Mouse (Mus musculus): ENCODE measurements around the gene Ralgps2. TPM values are rescaled to one million over a fixed set of nuclear protein-coding genes. Genes with fewer than 3 reads are reported as not detected.
A peak's percentile ranks its signal among the peaks of the same experiment; 100 is the strongest.

Gene Ralgps2
- total RNA-seq, 2 experiments from 2014 or later = 24.8 to 25.5 TPM

DNA sequence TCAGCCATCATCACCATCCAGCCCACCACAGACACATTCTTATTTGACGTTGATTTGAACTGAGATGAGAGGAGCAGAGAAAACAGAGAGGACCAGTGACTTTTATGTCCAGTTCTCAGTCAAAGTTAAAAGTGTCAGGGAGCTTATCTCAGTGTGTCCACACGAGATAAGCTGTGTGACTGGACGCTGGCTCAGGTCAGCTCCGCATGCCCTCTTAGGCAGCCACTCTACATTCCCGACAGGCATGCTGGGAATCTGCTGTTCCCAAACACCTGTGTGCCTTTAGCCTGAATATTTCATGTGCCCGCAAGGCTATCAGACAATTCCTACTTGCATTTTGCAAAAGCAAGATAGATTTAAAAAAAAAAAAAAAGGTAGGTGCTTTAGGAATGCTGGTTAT, 125.9 kb downstream of the Ralgps2 start:
- DNase-seq = no peak

DNA sequence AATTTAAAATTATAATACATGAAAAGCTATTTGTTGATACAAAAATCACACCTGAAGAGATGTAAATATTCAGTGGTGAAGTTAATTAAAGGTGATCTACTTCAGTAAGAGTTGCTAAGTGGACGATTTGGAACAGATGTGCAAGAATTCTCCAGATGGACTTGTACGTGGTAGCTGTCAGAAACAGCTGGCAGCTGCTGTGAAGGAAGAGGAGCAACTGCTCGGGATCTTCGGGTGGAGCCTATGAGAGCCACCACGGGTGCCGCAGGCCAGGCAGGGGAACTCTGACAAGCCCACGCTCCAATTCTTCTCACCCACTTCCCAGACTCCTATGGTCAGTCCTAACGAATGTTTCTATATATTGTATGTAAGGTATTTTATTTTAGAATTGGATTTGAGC, 126.7 kb downstream of the Ralgps2 start:
- DNase-seq = no peak

DNA sequence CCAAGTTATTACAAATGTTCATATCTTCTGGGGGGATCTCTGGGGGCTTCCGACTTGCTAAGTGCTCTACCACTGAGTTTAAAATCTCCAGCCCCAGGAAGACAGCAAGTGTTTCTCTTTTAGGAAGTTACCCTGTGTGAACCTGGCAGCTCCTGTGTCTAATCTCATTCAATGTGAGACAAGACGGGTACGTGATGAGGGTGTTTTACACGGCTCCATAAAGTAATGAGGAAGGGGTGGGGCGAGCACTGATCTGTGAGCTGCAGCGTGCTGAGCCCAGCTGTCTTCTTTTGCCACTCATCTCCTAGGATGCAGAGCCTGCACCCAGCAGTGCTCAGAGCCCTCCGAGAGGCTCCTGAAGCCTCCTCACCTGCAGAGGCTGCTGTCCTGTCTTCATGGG, 127.5 kb downstream of the Ralgps2 start:
- DNase-seq = no peak

DNA sequence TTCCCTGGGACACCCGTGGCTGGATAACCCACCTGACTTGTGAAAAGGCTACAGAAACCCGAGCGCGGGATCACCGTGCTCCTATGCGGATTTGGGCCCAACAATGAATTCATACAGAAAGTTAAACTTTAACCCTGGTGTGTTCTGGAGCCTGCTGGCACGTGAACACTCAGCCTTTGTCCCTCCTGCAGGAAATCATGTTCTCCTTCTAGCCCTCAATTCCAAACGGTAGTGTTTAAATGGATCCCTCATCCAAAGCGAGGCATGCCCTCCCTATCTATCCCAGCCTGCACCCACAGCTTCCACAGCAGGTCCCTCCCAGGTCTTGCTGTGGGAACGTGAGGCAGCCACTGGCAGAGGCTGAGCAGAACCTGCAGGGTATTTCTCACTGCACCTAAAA, 131.1 kb downstream of the Ralgps2 start:
- DNase-seq = no peak

DNA sequence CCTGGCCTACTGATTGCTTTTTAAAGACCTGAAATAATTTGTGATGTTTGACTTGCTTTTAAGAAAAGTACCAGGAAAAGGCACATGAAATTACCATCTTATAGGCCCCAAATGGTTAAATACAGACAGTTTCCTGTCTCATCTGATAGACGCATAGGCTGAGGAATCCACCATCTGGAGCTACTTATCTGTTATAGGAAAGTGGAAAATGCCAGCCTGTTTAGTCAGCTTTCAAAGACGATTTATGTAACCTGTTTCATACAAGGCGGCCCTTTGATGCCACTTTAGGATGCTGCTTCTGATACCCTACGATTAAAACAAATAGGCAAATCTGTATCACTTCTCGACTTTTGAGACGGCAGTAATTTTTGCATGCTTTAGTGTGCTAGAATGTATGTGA, 138.2 kb downstream of the Ralgps2 start:
- DNase-seq = no peak

DNA sequence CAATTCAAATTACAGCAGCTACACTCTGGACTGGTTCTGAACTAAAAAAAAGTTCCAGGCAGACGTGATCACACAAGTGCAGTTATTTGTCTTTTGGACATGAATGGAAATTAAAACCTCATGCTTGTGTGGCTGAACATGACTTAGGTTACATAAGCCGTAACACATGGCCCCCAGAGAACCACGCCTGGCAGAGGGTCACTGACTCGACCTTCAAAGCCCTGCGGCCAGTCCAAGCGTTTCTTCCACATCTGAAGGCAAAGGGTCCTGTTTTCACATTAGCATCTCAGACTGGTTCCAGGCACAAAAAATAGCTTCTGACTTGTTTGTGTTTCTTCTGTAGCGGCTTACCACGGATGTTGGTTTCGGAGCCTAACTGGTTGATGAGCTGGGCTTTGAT, 143.2 kb downstream of the Ralgps2 start:
- DNase-seq = no peak

DNA sequence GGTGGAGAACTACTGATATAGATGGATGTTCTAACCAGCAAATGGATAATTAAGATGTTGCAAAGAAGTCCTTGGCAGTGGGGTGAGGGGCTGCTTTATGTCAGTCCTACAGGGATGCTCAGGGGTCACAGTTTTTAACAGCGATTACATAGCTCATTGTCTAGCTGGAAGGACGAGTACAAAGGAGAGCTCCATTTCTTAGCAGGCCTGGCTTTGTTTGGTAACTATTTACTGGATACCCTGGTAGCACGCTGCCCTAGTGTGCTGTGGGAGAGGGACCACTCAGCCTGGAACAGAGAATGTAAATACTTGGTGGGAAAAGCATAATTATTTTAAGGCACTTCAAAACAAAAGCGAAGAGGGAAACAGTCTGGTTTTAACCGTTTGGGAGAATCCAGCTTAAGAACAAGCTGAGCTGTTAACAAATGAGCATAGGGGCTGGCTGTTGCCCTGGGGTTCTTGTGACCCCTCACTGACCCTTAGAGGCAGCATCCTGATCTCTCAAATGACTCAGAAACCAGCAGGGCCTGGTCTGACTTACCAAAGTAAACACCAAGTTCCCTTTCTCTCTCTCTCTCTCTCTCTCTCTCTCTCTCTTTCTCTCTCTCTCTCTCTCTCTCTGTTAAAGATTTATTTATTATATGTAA, 149.5 kb downstream of the Ralgps2 start:
- DNase-seq = no peak

DNA sequence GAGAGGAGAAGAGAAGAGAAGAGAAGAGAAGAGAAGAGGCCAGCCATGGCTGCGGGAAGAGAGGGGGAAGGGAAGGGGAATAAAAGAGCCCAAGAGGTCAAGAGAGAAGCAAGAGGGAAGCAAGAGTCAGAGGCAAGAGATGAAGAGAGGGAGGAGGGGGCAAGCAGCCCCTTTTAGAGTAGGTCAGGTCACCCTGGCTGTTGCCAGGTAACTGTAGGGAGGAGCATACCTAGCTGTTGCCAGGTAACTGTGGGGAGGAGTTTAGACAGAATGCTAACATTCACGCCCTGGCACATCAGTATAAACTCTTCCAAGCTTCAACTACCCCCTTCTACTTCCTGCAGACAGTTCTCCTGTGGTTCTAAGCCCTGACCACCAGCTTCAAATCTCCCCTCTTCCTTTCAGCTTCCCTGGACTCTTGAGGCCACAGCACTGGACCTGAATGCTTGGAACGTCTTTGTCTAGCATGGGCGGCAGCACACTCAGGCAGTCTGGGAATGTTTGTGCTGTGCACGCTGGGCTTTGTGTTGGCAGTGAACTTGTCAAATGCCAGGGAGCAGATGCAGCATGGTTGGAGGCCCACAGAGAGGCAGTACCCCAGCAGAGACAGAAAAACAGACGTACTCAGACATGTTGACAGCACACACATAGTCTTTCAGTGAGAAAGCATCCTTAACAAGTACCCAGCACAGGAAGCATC, 152.1 kb downstream of the Ralgps2 start:
- DNase-seq = no peak

DNA sequence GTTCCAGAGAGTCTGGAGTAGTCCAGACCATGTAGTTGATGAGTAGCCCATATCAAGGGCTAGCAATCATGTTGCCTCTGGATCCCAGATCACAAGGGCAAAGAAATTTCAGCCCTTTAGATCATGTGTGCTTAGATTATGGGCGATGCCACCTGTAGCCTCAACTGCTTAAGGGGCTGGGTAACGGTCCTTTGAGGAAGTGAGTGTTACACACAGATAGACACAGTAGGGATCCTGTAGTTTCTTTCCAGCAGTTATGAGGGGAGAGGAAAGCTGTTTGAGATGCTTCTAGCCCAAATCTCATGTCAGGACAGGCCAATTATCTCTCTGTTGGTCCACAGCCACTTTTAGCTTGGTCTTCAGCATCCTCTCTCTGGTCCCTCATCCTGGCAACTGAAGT, 153.4 kb downstream of the Ralgps2 start:
- DNase-seq = no peak

DNA sequence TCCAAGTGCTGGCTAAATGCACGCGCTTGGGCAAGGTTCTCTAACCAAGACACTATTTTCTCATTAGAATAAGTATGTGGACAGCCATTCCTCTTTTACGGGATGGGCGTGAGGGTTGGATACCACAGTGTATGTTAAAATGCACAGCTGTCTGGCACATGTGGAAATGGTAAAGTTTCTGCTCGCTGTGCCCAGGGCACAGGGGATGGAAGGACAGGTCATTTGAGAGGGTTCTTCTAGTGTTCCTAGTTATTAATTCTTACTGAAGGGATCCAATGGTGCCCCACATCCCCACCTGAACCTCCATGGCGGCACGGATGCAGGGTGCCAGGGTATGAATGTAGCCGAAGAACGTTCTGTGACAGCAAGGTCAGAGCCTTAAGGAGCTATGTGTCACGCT, 154.5 kb downstream of the Ralgps2 start:
- no peak for DNase-seq

DNA sequence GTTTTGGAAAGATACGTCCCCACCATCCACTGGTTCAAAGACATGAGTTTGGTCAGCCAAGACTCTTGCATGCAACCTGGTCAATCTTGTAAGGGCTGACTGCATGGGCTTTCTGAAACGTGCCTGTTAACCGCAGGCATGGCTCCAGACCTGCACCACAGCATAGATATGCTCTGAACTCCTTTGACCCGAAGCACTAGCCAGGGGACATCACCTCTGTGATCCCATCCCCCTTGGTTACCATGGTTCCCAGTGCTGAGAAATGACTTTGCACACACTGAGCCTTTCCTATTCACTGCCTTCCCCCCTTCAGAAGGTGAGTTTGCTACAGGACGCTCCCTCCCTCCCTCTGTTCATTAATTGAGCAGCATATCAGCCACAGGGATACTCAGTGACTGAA, 155.3 kb downstream of the Ralgps2 start:
- DNase-seq = no peak

DNA sequence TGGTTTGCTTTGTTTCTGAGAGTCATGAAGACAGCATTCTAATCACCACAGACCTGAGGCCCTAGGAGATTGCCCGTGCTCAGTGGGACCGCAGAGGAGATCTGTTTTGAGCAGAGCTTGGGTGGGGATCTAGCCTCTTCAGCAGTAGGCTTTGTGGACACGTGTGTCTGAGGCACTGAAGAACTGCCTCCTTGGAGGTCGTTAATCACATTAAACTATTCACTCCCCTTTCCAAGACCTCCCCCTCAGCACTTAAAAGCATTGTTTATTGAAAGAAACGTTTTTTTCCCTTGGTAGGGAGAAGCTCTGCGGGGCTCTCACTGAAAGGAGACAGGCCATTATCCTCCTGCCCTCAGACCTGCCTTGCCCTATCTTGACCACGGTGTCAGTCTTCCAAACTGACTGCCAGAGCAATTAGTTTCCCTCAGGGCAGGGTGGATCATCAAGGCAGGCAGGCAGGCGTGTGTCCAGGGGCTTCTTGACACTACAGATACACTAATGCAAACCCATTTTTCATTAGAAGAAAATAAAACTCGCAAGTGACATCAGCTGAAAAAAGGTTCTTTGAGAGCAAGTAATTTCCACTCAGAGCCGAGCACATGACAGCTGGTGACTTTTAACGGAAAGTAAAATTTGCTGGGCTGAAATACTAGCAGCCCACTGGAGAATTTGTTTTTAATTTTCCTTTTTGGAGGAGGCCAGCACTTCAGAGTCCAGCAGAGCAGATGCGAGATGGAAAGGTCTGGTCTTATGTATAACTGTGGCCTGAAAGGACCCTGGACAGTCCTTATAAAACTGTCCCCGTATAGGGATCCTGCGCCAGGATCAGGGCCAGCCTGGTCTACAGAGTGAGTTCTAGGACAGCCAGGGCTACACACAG, 157.2 kb downstream of the Ralgps2 start:
- DNase-seq = no peak

DNA sequence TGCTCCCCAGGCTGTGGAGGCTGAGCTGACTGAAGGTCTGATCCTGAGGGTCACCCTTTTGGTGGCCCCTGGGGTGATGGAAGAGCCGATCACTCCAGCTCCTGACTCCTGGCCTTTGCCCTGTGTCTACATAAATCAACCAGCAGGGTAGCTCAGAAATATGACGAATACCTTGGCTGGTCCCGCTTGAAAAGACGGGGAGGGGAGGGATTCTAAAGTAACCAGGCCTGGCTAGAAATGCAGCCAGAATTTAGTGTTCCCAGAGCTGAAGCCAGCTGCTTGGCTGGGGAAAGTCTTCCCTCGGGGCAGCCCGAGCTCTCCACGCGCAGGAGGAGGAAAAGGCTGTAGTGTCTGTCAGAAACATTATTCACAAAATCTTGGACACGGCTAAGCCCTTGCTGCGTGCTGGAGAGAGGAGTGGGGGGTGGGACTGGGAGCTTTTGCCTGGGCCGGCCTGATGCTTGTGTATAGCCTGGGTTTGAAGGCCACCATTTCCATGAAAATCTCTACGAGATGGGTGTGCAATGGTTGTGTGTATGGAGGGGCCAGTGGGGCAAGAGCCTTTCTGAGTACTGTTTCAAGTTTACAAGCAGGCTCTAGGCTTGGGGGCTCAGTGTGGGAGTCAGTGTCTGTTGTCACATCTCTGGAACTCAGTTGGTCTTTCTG, 158.2 kb downstream of the Ralgps2 start:
- DNase-seq = peak; percentile 65

DNA sequence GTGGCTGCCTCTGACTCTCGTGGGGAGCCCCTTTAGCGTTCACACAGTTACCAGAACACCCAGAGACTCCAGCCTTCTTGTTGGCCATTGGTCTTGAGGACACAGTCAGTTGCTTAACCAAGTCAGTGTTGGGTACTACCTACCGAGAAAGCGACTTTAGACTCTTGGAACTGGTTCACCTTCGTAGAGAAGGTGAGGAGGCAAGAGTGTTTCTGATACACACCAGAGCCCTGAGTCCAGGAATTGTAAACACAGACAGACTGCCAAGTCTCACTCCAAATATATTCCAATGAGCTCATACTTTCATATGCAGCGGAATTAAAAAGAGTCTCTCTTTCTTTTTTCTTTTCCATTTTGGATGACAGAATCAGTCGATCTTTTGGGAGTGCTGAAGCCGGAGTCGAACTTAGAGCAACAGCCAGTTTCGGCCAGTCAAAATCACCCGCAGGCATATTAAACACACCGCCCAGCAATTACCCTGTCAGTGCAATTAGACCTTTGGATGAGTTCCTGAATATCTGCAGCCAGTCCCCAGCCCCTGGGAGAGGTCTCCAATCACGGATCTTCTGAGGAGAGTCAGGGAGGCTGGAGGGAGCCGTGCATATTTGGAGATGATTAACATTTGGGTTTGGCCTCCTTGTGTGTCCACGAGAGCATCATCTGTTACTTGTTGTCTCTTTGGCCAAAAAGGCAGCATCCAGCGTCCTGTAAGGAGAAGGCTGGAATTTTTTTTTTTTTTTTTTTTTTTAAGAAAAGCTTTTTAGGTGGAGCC, 159.0 kb downstream of the Ralgps2 start:
- no peak for DNase-seq

DNA sequence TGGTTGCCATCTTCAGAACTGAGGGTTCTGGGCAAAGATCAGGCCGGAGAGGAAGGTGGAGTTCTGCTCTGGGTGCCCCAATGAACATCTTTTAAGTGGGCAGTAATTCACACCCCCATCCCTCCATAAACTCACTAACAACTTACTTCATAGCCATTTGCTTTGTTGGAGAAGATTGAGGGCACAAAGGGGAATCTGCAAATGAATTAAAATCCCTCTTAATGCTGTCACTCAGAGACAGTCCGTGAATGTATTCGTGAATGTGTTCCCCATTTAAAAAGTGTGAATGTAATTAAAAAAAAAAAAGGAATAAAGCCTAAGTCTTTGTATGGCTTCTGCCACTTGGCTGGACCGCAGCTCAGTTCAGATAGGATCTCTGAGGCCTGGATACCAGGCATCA, 159.8 kb downstream of the Ralgps2 start:
- DNase-seq = no peak

DNA sequence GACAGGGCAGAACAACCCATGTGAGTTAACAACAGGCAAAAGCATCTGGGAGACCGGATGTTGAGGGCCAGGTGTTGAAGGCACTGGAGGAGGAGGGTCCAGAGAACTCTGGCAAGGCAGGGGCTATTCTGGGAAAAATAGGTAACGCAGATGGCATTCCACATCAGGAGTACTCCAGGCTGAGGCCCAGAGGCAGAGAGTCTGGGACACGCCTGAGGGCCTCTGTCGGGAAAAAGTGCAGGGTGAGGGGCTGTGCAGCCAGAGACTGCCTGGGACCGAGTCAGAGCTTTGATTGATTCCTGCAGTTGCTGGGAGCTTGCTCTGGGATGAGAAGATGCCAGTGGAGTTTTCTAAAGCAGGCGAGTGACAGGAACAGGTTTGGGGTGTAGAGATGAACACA, 160.4 kb downstream of the Ralgps2 start:
- DNase-seq = no peak

DNA sequence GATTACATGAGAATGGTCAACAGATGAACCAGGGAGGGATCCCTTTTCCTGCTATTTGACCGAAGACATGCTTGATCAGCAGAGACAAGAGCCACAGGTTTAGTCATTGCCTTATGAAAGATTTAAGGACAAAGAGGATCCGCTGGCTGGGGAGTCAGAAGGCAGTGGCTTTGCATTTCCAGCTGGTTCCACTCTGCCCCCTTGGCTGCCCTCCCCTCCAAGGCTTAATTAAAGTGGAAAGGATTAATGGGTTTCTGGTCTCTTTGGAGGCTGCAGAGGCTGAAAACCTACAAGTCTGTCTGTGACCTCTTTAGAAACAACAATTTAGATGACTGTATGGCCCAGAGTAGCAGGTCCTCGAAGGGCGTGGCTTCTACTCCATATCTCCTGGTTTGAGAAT, 161.5 kb downstream of the Ralgps2 start:
- no peak for DNase-seq

DNA sequence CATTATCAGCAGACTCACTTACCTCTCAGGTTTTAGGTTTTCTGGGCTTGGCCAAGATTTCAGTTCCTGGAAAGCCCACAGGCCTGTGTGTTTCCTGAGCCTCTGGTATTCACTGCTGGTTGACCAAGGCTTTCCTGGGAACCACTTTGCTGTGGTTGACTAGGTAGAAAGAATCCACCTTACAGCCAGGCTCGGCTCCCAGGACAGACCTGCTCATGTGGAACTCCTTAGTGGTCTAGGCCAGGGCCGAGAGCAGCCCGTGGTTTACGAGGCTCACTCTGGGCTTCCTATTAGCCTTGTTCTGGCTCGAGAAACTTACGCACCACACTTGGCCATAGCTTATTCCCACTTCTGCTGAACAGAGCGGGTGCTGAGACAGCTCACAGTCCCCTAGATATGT, 163.4 kb downstream of the Ralgps2 start:
- no peak for DNase-seq

DNA sequence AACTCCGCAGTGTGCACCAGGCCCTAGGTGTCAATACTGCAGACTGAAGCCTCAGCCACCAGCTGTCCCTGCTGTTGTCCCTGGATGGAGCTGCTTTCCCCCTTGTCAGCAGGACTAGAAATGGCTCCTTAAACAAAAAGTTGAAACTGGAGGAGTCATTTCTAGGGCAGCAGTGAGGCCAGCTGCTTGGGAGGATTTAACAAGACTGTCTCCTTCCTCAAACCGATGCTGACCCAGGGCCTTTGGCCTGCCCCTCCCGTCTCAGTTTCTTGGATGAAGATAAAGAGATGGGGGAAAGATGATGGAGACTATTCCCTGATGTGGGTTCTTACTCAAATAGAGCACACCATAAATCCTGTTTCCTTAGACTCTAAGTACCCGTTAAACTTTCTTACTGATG, 164.2 kb downstream of the Ralgps2 start:
- no peak for DNase-seq

DNA sequence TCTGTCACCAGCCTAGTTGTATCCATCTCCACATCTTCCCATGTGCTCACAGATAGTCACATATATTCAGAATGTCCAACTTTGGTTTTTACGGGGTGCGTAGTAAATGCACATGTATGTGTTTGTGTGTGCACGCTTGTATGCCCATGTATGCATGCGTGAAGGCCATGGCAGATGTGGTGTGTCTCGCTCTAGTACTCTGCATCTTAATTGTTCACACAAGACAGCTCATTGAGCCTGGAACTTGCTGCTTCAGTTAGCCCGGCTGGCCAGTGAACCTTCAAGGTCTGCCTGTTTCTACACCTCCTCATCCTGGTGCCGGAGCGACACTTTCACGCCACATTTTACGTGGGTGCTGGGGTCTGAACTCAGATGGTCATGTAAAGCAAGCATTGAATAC, 168.6 kb downstream of the Ralgps2 start:
- DNase-seq = no peak

DNA sequence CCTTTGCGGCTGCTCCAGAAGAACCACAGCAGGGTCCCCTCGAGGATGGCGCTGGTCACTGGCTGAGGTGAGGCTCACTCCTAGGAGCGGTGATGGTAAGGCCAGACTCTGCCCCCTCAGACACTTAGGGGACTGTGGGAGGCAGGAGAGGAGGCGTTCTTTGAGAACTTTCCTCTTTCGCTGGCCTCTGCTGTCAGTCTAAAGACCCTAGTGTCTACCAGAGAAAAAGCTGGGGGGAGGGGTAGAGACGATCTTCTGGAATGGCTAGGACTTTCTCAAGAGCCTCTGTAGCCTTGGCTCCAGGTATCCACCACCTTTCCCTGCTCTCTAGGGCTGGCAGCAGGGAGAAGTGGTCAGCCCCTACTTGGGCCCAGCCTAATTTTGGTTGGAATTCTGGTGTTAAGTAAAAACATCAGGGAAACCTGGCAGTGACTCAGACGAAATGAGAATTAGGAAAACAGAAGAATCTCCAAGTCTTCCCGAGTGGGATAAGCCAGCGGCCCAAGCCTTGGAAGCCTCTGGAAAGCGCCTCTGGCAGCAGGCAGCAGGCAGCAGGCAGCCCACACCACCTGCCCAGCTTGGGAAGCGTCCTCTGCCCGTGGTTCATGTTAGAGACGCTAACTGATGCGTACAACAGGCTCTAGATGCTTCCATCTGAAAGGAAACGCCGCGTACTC, 169.7 kb downstream of the Ralgps2 start:
- no peak for DNase-seq

Measured in adrenal gland, postnatal 10 days (tissue).